Mouse (Mus musculus) ES-CJ7 (cell line): ENCODE results near the gene Gimap7.
A peak's percentile ranks its signal among the peaks of the same experiment; 100 is the strongest.

Source experiments
- DNase-seq: peaks from one replicate; pipeline ENCODE4 v3.0.0; 2011; ENCODE audit warnings: low read depth, low spot score

Gimap7 gene

GRCm38 (mm10) chr6:48741273-48741672 is 22.9 kb downstream of the Gimap7 start:
- DNase-seq, result peak; percentile 46

GRCm38 (mm10) chr6:48741711-48742206 is 23.3 kb downstream of the Gimap7 start:
- DNase-seq, result no peak

- peak; percentile 41 for DNase-seq
Observed at GRCm38 (mm10) chr6:48742422-48743351, 24.3 kb downstream of the Gimap7 start.

- DNase-seq, result no peak
Observed at GRCm38 (mm10) chr6:48745490-48745889, 27.1 kb downstream of the Gimap7 start.

- DNase-seq, result peak; percentile 61
Observed at GRCm38 (mm10) chr6:48745959-48746889, 27.8 kb downstream of the Gimap7 start, which contains the start of gene Gimap5. Gene Gimap5, plus strand, starts transcription at chr6:48746197.

GRCm38 (mm10) chr6:48747091-48747966 is 28.9 kb downstream of the Gimap7 start:
- no peak for DNase-seq

- DNase-seq, result no peak
Observed at GRCm38 (mm10) chr6:48763567-48764270, 45.3 kb downstream of the Gimap7 start.

GRCm38 (mm10) chr6:48764496-48764895 is 46.1 kb downstream of the Gimap7 start:
- no peak for DNase-seq

- no peak for DNase-seq
Observed at GRCm38 (mm10) chr6:48768178-48768869, 49.9 kb downstream of the Gimap7 start.

- DNase-seq, result no peak
Observed at GRCm38 (mm10) chr6:48768933-48769332, 50.5 kb downstream of the Gimap7 start.

GRCm38 (mm10) chr6:48770696-48771095 is 52.3 kb downstream of the Gimap7 start, which contains the start of gene Gimap3:
Gene Gimap3, minus strand, starts transcription at chr6:48770851.
- no peak for DNase-seq

GRCm38 (mm10) chr6:48772030-48772429 is 53.6 kb downstream of the Gimap7 start:
- DNase-seq, result peak; percentile 85
